Mouse (Mus musculus) heart, adult 2 months (tissue): ENCODE data around the gene Tsnax.

ENCODE experiments used
- EP300 ChIP-seq: fragments of 200-500 bp; IDR thresholded peaks from 2 replicates; pipeline ENCODE4 v1.6.1; 2011; ENCODE audit warnings: low read depth, low read length, control low read depth; ENCODE audit not compliant: insufficient read depth
- POLR2A ChIP-seq: fragments of 200-500 bp; IDR thresholded peaks from 2 replicates; pipeline ENCODE4 v1.6.1; 2011; ENCODE audit warnings: mild to moderate bottlenecking, low read depth, low read length, control low read depth; ENCODE audit not compliant: insufficient read depth

DNA sequence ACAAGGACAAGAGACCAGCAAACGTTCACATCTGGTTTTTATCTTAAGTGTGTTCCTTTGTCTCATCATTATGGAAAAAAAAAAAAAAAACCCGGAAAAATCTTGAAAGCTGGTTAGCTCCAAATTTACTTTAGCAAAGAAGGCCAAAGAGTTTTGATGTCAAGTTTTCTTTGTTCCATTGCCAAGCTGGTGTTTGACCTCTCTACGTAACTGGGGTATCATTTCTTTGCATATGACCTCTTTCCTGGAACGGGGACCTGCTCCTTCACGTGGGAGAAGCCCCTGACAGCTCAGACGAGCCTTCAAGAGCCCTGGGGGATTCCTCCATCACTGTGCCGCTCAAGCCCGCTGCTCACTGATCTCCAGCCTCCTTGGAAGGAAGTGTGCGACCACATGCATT is 31.1 kb downstream of the Tsnax start:
- TF ChIP-seq POLR2A, result no peak
- 0 out of 2 replicates have a peak, but pooled peaks have one; percentile 54 for TF ChIP-seq EP300
